Mouse (Mus musculus) limb, embryonic 10.5 days (tissue): Measurements from ENCODE around the gene Glrx2. TPM values are rescaled to one million over a fixed set of nuclear protein-coding genes. Genes with fewer than 3 reads are reported as not detected.

Experiments
- DNase-seq: peaks from one replicate; pipeline ENCODE4 v3.0.0-alpha.2; 2017; ENCODE audit warnings: low spot score
- H3K27ac ChIP-seq: fragments of 300-500 bp; sonication (generic); 2 replicates; pipeline ENCODE4 v1.5.1; 2016; ENCODE audit warnings: mild to moderate bottlenecking
- H3K27me3 ChIP-seq: fragments of 300-500 bp; sonication (generic); 2 replicates; pipeline ENCODE4 v1.6.1; 2016; ENCODE audit warnings: low read depth, mild to moderate bottlenecking; ENCODE audit not compliant: poor library complexity, severe bottlenecking
- H3K36me3 ChIP-seq: fragments of 300-500 bp; sonication (generic); 2 replicates; pipeline ENCODE4 v1.6.1; 2016; ENCODE audit warnings: mild to moderate bottlenecking, moderate library complexity
- H3K4me1 ChIP-seq: fragments of 300-500 bp; sonication (generic); 2 replicates; pipeline ENCODE4 v1.6.1; 2016
- H3K4me3 ChIP-seq: fragments of 300-500 bp; sonication (generic); 2 replicates; pipeline ENCODE4 v1.5.1; 2016; ENCODE audit warnings: mild to moderate bottlenecking, moderate library complexity
- H3K9me3 ChIP-seq: fragments of 300-500 bp; sonication (generic); replicated peaks from 2 replicates; pipeline ENCODE4 v1.6.1; 2016; ENCODE audit warnings: mild to moderate bottlenecking
- WGBS: fragments of 180-500 bp; shearing (Covaris S2); methylation state at CpG from one replicate; pipeline ENCODE4 v1.1.7; 2016; 5-methylcytosine and 5-hydroxymethylcytosine counted together
- polyA plus RNA-seq: library from polyadenylated mRNA; unstranded; fragments of >200 nt; fragmentation: Nextera tagmentation; extraction: Ambion mirVana; gene quantifications from 2 replicates; pipeline ENCODE4 v1.2.1, GENCODE M21; 2016

Glrx2 gene
- polyA plus RNA-seq, 1 experiment from 2014 or later: 80.7 TPM

DNA sequence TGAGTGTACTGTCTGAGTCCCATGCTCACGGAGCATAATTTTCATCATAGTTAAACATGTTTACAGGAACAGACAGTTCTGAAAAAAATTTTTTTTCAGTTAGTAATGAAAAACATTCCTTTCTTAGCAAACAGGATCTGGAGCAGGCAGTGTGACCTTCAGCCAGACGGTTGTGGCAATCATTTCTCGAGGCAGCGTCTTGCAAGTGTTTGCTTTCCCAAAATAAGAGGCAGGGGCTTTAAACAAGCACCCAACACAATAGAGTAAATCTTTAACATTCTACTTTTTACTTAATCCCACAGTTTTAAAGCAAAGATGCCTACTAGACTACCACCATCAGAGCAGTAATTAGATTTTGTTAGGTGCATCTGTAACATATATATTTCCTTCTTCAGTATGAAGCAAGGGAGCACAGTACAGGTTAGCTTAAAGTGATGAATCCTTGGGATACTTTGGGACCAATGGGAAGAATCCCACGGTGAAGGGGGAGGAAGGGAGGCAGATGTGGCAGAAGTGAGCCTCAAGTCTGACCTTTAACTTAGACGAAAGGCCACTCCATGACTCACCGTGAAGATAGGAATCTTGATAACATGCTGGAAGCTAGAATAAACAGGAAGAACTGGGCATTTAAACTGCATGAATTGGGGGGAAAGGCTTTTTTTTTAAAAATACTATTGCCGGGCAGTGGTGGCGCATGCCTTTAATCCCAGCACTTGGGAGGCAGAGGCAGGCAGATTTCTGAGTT is 11.7 kb downstream of the Glrx2 start:
- H3K27ac ChIP-seq: no peak overlapping the region
- no peaks in the 10 kb centered on the region for H3K4me1 ChIP-seq
- WGBS: 80% methylated on average over 9 of the region's 9 CpGs
- DNase-seq: no peak
- no peaks in the 10 kb centered on the region for H3K36me3 ChIP-seq
- no peaks in the 10 kb centered on the region for H3K9me3 ChIP-seq
- H3K27me3 ChIP-seq: no peaks in the 10 kb centered on the region
- no peak overlapping the region for H3K4me3 ChIP-seq

GRCm38 (mm10) chr1:143730899-143731298 is 14.8 kb downstream of the Glrx2 start:
- WGBS: 75% methylated on average over 2 of the region's 2 CpGs
- DNase-seq: no peak
- Histone ChIP-seq H3K27ac (no peak overlapping the region), H3K27me3 (no peaks in the 10 kb centered on the region), H3K4me3 (no peak overlapping the region), H3K4me1 (no peaks in the 10 kb centered on the region), H3K36me3 (no peaks in the 10 kb centered on the region), H3K9me3 (no peaks in the 10 kb centered on the region)

GRCm38 (mm10) chr1:143731691-143732090 is 15.6 kb downstream of the Glrx2 start:
- H3K27me3 ChIP-seq: no peaks in the 10 kb centered on the region
- no peak for DNase-seq
- no peaks in the 10 kb centered on the region for H3K9me3 ChIP-seq
- H3K4me3 ChIP-seq: no peak overlapping the region
- H3K36me3 ChIP-seq: no peaks in the 10 kb centered on the region
- WGBS: 62% methylated on average over 4 of the region's 4 CpGs
- H3K27ac ChIP-seq: no peak overlapping the region
- no peaks in the 10 kb centered on the region for H3K4me1 ChIP-seq

GRCm38 (mm10) chr1:143733914-143734410 is 17.8 kb downstream of the Glrx2 start:
- no peaks in the 10 kb centered on the region for H3K27me3 ChIP-seq
- H3K4me1 ChIP-seq: no peaks in the 10 kb centered on the region
- WGBS: 85% methylated on average over 5 of the region's 5 CpGs
- no peak overlapping the region for H3K27ac ChIP-seq
- H3K4me3 ChIP-seq: no peak overlapping the region
- no peaks in the 10 kb centered on the region for H3K36me3 ChIP-seq
- no peak for DNase-seq
- H3K9me3 ChIP-seq: no peaks in the 10 kb centered on the region

DNA sequence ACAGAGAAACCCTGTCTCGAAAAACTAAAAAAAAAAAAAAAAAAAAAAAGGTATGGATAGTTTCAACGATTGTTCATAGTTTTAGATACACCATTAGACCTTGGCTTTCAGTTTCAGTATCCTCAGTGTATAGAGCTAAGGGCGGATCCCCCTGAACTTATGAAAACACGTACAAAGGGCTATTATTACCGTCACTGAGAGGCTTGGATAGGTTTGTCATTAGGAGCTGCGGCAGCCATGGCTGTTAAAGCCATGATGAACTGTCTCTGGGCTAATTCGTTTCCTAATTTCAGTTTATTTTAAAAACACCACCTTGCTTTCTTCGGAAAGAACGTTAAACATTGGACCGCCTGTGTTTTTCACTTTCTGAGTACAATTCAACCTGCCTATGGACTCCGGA is 22.7 kb downstream of the Glrx2 start:
- H3K27ac ChIP-seq: peak overlapping the region; percentile 94
- H3K9me3 ChIP-seq: no peaks in the 10 kb centered on the region
- DNase-seq: no peak
- H3K27me3 ChIP-seq: no peaks in the 10 kb centered on the region
- H3K4me3 ChIP-seq: peak overlapping the region; percentile 83
- 28% methylated on average over 11 of the region's 11 CpGs for WGBS
- peaks cover 15% of the 10 kb centered on the region for H3K36me3 ChIP-seq
- H3K4me1 ChIP-seq: 0 out of 2 replicates have a peak, but pooled peaks cover 5% of the 10 kb centered on the region

DNA sequence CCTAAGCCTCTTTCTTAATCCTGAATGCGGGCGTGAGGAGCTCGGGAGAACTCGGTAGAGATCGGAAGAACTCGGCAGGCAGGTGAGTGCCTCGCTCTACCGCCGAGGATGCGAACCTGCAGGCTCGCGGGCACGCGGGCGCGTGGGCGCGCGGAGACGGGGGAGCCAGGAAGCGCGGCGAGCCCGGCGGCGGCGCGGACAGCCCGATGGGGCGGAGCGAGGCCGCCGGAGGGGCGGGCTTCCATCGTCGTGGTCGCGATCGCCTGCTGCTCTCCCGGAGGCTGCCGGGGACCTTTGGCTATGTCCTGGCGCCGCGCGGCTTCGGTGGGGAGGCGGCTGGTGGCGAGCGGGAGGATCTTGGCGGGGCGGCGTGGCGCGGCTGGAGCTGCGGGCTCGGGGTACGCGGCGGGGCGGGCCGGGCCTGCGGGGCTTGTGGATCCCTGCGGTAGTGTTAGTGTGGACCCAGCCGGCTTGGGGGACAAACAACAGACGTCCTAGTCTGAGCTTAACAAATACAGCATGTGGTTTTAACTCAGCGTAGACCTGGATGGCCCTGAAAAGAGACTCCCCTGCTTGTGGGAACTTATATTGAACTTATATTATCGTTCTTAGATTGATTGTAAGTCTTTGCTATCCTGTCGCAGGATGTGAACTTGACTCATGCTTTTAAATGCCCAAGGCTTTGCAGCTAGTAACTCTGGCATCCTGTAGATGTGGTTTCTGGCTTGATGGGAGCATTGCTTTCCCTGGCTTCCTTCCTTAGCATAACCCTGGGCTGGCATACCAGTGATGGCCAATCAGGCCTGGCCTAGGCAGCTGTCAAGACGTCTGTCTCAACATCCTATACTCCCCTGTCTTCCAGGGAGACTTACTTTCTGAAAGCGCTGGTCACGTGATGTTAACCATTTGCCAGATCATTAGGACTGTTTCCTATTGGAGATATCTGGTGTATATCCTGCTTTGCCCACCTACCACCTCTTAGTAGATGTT is 23.5 kb downstream of the Glrx2 start:
- H3K4me3 ChIP-seq: peak overlapping the region; percentile 83
- H3K27me3 ChIP-seq: no peaks in the 10 kb centered on the region
- H3K36me3 ChIP-seq: peaks cover 21% of the 10 kb centered on the region
- no peaks in the 10 kb centered on the region for H3K9me3 ChIP-seq
- peak overlapping the region; percentile 94 for H3K27ac ChIP-seq
- peak; percentile 89 for DNase-seq
- WGBS: under 1% methylated on average over 70 of the region's 71 CpGs
- H3K4me1 ChIP-seq: 0 out of 2 replicates have a peak, but pooled peaks cover 5% of the 10 kb centered on the region

DNA sequence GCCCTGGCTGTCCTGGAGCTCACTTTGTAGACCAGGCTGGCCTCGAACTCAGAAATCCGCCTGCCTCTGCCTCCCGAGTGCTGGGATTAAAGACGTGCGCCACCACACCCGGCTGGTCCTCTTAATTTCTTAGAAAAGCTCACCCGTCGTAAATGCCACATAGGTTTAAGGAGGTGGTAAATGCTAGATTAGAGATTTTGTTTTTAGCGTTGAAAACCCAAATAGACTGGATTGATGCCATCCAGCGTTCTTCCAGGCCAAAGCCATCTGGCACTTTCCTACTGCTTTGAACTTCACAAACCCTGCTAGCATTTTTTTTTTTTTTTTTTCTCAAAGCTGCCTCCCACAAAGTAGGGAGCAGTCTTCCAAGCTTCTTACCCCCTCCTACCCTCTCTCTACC is 24.4 kb downstream of the Glrx2 start:
- Histone ChIP-seq H3K9me3 (no peaks in the 10 kb centered on the region), H3K4me3 (no peak overlapping the region), H3K36me3 (peaks cover 30% of the 10 kb centered on the region), H3K27me3 (no peaks in the 10 kb centered on the region), H3K27ac (no peak overlapping the region), H3K4me1 (0 out of 2 replicates have a peak, but pooled peaks cover 5% of the 10 kb centered on the region)
- WGBS: 87% methylated on average over 10 of the region's 10 CpGs
- DNase-seq: no peak

- WGBS: 90% methylated on average over 5 of the region's 5 CpGs
- Histone ChIP-seq H3K9me3 (no peaks in the 10 kb centered on the region), H3K4me1 (0 out of 2 replicates have a peak, but pooled peaks cover 5% of the 10 kb centered on the region), H3K27me3 (no peaks in the 10 kb centered on the region), H3K36me3 (peaks cover 37% of the 10 kb centered on the region), H3K4me3 (no peak overlapping the region), H3K27ac (no peak overlapping the region)
- DNase-seq: no peak
Measured at GRCm38 (mm10) chr1:143741331-143741730, 25.2 kb downstream of the Glrx2 start.

DNA sequence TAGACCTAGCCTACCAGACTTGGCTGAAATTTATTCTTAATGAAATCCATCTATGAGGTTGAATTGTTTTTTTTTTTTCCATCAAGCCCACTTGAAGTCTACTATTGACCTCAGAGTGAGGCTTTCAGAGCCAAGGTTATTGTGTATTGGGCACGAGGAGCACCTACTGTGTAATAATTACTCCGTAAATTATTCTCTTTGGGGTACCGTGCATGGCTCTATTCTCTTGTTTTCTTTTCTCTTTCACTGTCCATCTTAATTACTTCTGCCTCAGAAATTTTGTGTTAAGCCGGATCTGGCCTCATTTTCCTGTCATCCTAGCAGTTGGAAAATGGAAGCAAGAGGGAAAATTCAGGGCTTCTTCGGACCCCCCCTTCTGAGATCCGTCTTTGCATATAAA is 26.0 kb downstream of the Glrx2 start:
- H3K36me3 ChIP-seq: peaks cover 45% of the 10 kb centered on the region
- no peaks in the 10 kb centered on the region for H3K9me3 ChIP-seq
- H3K4me1 ChIP-seq: 0 out of 2 replicates have a peak, but pooled peaks cover 5% of the 10 kb centered on the region
- no peak for DNase-seq
- no peak overlapping the region for H3K27ac ChIP-seq
- H3K4me3 ChIP-seq: no peak overlapping the region
- H3K27me3 ChIP-seq: no peaks in the 10 kb centered on the region
- WGBS: 90% methylated on average over 6 of the region's 6 CpGs

GRCm38 (mm10) chr1:143745871-143746270 is 29.7 kb downstream of the Glrx2 start:
- Histone ChIP-seq H3K27me3 (no peaks in the 10 kb centered on the region), H3K9me3 (no peaks in the 10 kb centered on the region), H3K27ac (no peak overlapping the region), H3K4me1 (no peaks in the 10 kb centered on the region), H3K4me3 (no peak overlapping the region), H3K36me3 (peaks cover 59% of the 10 kb centered on the region)
- WGBS: 87% methylated on average over 10 of the region's 10 CpGs
- no peak for DNase-seq

- Histone ChIP-seq H3K27ac (no peak overlapping the region), H3K9me3 (no peaks in the 10 kb centered on the region), H3K27me3 (no peaks in the 10 kb centered on the region), H3K4me3 (no peak overlapping the region), H3K36me3 (peaks cover 71% of the 10 kb centered on the region), H3K4me1 (no peaks in the 10 kb centered on the region)
- 94% methylated on average over 8 of the region's 8 CpGs for WGBS
- DNase-seq: no peak
Measured at GRCm38 (mm10) chr1:143762159-143762558, 46.0 kb downstream of the Glrx2 start.

DNA sequence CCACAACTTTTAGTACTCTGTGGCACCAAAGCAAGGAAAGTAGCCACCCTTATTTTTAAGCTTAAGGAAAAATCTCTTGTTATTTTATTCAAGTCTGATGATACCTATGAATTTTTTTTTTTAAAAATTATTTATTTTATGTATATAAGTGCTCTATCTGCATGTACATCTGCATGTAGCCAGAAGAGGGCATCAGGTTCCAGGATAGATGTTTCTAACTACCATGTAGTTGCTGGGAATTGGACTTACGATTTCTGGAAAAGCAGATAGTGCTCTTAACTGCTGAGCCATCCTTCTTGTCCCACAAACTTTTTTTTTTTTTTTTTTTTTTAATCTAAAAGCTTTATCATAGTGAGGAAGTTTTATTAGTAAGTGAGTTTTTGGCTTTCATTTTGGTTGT is 48.3 kb downstream of the Glrx2 start:
- H3K4me3 ChIP-seq: no peak overlapping the region
- 82% methylated on average over 1 of the region's 1 CpGs for WGBS
- no peaks in the 10 kb centered on the region for H3K9me3 ChIP-seq
- H3K4me1 ChIP-seq: no peaks in the 10 kb centered on the region
- peaks cover 53% of the 10 kb centered on the region for H3K36me3 ChIP-seq
- no peak overlapping the region for H3K27ac ChIP-seq
- no peaks in the 10 kb centered on the region for H3K27me3 ChIP-seq
- DNase-seq: no peak

DNA sequence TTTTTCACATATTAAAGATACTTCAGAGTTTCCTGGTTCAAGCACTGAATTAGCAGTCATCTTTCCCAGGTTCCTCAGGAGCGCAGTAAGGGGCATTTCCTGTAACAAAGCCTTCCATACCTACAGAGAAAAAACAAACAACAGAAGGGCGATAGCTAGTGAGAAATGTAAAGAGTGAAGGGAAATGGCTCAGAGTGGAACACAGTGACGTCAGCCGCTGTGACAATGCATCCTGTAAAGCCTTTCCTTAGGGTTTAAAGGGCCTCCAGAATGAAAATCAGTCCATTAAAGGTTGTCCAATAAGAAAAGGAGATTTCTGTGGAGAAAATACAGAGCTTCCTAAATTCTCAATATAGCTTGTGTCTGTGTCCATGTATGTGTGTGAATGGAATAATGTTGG is 49.7 kb downstream of the Glrx2 start:
- H3K36me3 ChIP-seq: peaks cover 53% of the 10 kb centered on the region
- H3K4me3 ChIP-seq: no peak overlapping the region
- no peak for DNase-seq
- WGBS: 91% methylated on average over 4 of the region's 4 CpGs
- H3K4me1 ChIP-seq: peaks cover 6% of the 10 kb centered on the region
- H3K9me3 ChIP-seq: no peaks in the 10 kb centered on the region
- no peaks in the 10 kb centered on the region for H3K27me3 ChIP-seq
- H3K27ac ChIP-seq: no peak overlapping the region
